Mouse (Mus musculus): ENCODE results near the gene 5530401A14Rik.

The 5530401A14Rik gene

GRCm38 (mm10) chr11:81926393-81926792, 65.9 kb downstream of the 5530401A14Rik start:
- in situ Hi-C loops (cut with MseI, MboI) = no loop called here

GRCm38 (mm10) chr11:81937516-81937915, 77.0 kb downstream of the 5530401A14Rik start:
- in situ Hi-C loops (cut with MseI, MboI) = no loop called here

- in situ Hi-C loops (cut with MseI, MboI) = no loop called here
These were observed 80.5 kb downstream of the 5530401A14Rik start for GRCm38 (mm10) chr11:81940988-81941387.

GRCm38 (mm10) chr11:81942167-81942566, 81.7 kb downstream of the 5530401A14Rik start:
- in situ Hi-C loops (cut with MseI, MboI) = no loop called here

Measured in mouse trophoblast stem cell (cell line).